15 mouse cellular contexts compared by ENCODE assay signal in the genomic region with DNA sequence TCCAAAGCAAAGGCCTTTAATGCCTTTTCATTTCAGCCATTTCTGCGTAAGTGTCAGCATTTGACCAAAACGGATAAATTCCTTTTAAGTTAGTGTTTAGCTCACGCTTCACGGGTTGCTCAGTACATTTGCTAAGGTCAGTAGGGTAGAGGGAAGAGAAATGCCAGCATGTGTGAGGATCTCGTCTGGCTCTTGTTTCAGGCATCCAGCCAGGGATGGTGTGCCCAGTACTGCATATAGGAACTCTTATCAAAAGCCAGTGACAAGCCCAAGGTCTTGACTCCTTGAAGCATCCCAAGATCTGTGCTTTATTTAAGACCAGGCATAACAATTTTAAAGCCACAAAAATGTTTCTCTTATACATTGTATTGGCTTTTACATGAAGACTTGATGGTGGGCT.
"Had no signal": no experiment of that assay in that cellular context is flagged by ENCODE, and none has a peak within 500 bp of the region (broad histone marks: within the 10 kb centered on the region; RNA-seq: fewer than 3 reads in every experiment).

No protein-coding gene starts in this region.

- ATAC-seq: liver, postnatal 0 days; midbrain, embryonic 13.5 days; midbrain, embryonic 15.5 days had no signal

- H3K4me1 ChIP-seq: megakaryocyte, embryonic 14.5 days; midbrain, embryonic 13.5 days; neural tube, embryonic 12.5 days had no signal

- H3K4me2 ChIP-seq: midbrain, embryonic 11.5 days; midbrain, embryonic 13.5 days; midbrain, embryonic 15.5 days; neural tube, embryonic 12.5 days had no signal

- H3K27ac ChIP-seq: macrophage; midbrain, embryonic 13.5 days; midbrain, embryonic 15.5 days; neural tube, embryonic 12.5 days had no signal

- DNase-seq: liver, postnatal 0 days; lung, adult 2 months; lung, postnatal 10 days; right cerebral cortex, postnatal 25 days; right cerebral cortex, postnatal 4 days; spleen, adult 18-20 months; thymus, adult 18-20 months; thymus, postnatal 14 days; thymus, postnatal 36 days had no signal

- H3K9ac ChIP-seq: liver, postnatal 0 days; midbrain, embryonic 13.5 days; midbrain, embryonic 15.5 days; neural tube, embryonic 12.5 days had no signal

- H3K9me3 ChIP-seq: megakaryocyte, embryonic 14.5 days; midbrain, embryonic 13.5 days; midbrain, embryonic 15.5 days; neural tube, embryonic 12.5 days had no signal

- H3K4me3 ChIP-seq: megakaryocyte, embryonic 14.5 days; midbrain, embryonic 13.5 days; midbrain, embryonic 15.5 days; neural tube, embryonic 12.5 days had no signal

- H3K36me3 ChIP-seq: midbrain, embryonic 13.5 days; midbrain, embryonic 15.5 days; neural tube, embryonic 12.5 days had no signal

- H3K27me3 ChIP-seq: megakaryocyte, embryonic 14.5 days; midbrain, embryonic 13.5 days; midbrain, embryonic 15.5 days; neural tube, embryonic 12.5 days had no signal
